Mouse (Mus musculus): ENCODE data around the gene Adh6a. TPM values are rescaled to one million over a fixed set of nuclear protein-coding genes. Genes with fewer than 3 reads are reported as not detected.

Gene Adh6a
- polyA plus RNA-seq (2015; fragmentation: Nextera tagmentation; extraction: Ambion mirVana), result not detected in 2 replicates

DNA sequence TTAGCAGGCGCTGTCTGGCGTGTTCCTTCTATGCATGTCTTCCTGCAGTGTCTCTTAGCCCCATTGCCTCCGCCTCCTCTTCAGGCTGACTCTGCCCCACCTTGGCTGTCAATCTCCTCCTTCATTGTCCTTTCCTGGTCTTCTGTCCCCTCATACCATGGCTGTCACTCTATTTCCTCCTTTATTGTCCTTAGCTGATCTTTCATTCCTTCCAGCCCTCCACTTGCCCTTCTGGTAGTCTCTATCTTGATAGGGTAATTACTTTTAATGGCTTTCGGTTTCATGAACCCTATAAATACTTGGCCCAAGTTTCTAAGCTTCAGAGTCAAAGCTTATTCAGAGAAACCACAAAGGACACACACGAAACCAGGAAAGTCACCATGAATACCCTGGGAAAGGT, at the start of gene Adh6a:
Gene Adh6a (plus strand): TSS at position 322 of the 400 bp plus-strand sequence.
- ATAC-seq (no peak), DNase-seq (no peak)
- no peak within 1 kb of the TSS for H3K27ac ChIP-seq (ENCODE audit: low read depth)
- H3K36me3 ChIP-seq (replicated peaks; ENCODE audit: insufficient read depth, low read length), result no peaks in the 10 kb centered on the region
- 71% methylated on average over 5 of the region's 5 CpGs for WGBS (ENCODE audit: insufficient replicate concordance)
- no peak within 1 kb of the TSS for H3K9ac ChIP-seq (replicated peaks)
- H3K4me1 ChIP-seq (ENCODE audit: insufficient read depth), result no peaks in the 10 kb centered on the region
- H3K4me3 ChIP-seq (ENCODE audit: low read depth, low read length), result no peak within 1 kb of the TSS
- H3K4me2 ChIP-seq (ENCODE audit: low read depth, low read length), result no peak within 1 kb of the TSS
- no peaks in the 10 kb centered on the region for H3K9me3 ChIP-seq (ENCODE audit: low read length)
- H3K27me3 ChIP-seq (ENCODE audit: insufficient read depth, low read length), result no peaks in the 10 kb centered on the region
- TF ChIP-seq CTCF (IDR thresholded peaks at IDR 0.05; ENCODE audit: low read depth) (no peak), EP300 (IDR thresholded peaks at IDR 0.05; ENCODE audit: low read depth) (no peak)

DNA sequence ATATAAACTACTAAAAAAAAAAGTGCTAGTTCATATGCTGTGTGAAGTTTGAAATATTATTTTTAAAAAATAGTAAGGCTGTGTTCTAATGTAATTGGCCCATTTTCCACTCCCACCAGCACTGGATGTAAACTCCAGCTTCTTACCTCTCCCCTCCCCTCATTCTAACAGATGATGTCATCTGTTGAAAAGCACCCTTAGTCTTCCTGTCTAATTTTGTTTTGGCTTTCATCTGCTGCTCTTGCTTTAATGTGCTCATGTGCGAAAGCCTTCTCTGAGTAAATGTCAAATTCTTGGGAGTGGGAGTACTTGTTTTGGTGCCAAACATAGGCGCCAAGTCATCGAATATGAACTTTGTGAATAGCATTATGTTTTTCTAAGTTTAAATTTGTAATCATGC, 48.4 kb upstream of the Adh6a start:
- no peak for ATAC-seq
- WGBS (ENCODE audit: insufficient replicate concordance), result 74% methylated on average over 3 of the region's 3 CpGs

DNA sequence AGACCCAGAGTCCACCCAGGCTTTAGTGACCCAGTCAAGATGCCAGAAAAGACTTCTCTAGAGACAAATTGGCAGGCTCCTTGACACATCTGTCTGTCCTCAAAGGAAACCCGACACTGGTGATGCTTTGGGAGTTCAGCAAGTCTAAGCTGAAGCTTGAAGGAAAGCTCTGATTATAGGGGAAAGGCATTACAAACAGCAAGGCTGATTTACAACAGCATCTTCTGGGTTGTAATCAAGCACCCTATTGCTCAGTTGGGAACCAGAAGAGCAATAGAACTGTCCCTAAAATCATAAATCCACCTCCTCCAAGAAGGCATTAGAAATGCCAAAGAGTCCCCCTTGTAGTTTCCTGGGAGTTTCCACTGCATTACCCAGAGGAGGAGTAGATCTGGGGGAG, 42.6 kb upstream of the Adh6a start:
- no peak for ATAC-seq
- DNase-seq, result no peak
- no peaks in the 10 kb centered on the region for H3K36me3 ChIP-seq (replicated peaks; ENCODE audit: insufficient read depth, low read length)
- no peaks in the 10 kb centered on the region for H3K4me1 ChIP-seq (ENCODE audit: insufficient read depth)
- H3K27me3 ChIP-seq (ENCODE audit: insufficient read depth, low read length), result no peaks in the 10 kb centered on the region
- H3K4me3 ChIP-seq (ENCODE audit: low read depth, low read length), result no peak overlapping the region
- no peak overlapping the region for H3K9ac ChIP-seq (replicated peaks)
- no peak overlapping the region for H3K4me2 ChIP-seq (ENCODE audit: low read depth, low read length)
- H3K9me3 ChIP-seq (ENCODE audit: low read length), result no peaks in the 10 kb centered on the region
- no peak overlapping the region for H3K27ac ChIP-seq (ENCODE audit: low read depth)
- TF ChIP-seq EP300 (IDR thresholded peaks at IDR 0.05; ENCODE audit: low read depth) (no peak), CTCF (IDR thresholded peaks at IDR 0.05; ENCODE audit: low read depth) (no peak)
- 17% methylated on average over 1 of the region's 1 CpGs for WGBS (ENCODE audit: insufficient replicate concordance)

More for the DNA sequence above, 48.4 kb upstream of the Adh6a start:
- H3K4me3 ChIP-seq (ENCODE audit: low read depth, low read length), result no peak overlapping the region
- no peak overlapping the region for H3K4me2 ChIP-seq (ENCODE audit: low read depth, low read length)
- no peak overlapping the region for H3K9ac ChIP-seq (replicated peaks)
- no peaks in the 10 kb centered on the region for H3K27me3 ChIP-seq (ENCODE audit: insufficient read depth, low read length)
- H3K36me3 ChIP-seq (replicated peaks; ENCODE audit: insufficient read depth, low read length), result no peaks in the 10 kb centered on the region
- H3K4me1 ChIP-seq (ENCODE audit: insufficient read depth), result 0 out of 2 replicates have a peak, but pooled peaks cover 2% of the 10 kb centered on the region
- no peak overlapping the region for H3K27ac ChIP-seq (ENCODE audit: low read depth)
- TF ChIP-seq CTCF (IDR thresholded peaks at IDR 0.05; ENCODE audit: low read depth) (no peak), EP300 (IDR thresholded peaks at IDR 0.05; ENCODE audit: low read depth) (no peak)
- H3K9me3 ChIP-seq (ENCODE audit: low read length), result no peaks in the 10 kb centered on the region
- DNase-seq, result no peak

DNA sequence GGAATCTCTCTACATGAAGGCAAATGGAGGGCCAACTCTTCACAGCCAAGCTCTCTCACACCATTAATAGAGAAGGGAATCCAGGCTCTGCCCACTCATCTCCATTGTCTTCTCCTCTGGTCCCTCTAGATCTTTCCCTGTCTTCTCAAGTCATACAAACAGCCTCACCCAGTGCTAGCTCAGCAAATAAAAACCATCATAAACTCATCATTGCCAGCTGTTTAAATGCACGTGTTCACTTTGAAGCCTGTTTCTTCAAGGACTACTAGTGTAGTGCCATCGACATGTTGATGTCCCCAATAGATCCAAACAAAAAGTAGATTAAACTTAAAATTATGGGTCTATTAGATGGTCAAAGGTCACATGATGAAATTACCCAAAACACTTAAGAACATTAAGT, 41.8 kb upstream of the Adh6a start:
- Histone ChIP-seq H3K4me2 (ENCODE audit: low read depth, low read length) (no peak overlapping the region), H3K9me3 (ENCODE audit: low read length) (no peaks in the 10 kb centered on the region), H3K4me1 (ENCODE audit: insufficient read depth) (no peaks in the 10 kb centered on the region), H3K27me3 (ENCODE audit: insufficient read depth, low read length) (no peaks in the 10 kb centered on the region), H3K9ac (replicated peaks) (no peak overlapping the region), H3K36me3 (replicated peaks; ENCODE audit: insufficient read depth, low read length) (no peaks in the 10 kb centered on the region), H3K4me3 (ENCODE audit: low read depth, low read length) (no peak overlapping the region), H3K27ac (ENCODE audit: low read depth) (no peak overlapping the region)
- DNase-seq (no peak), ATAC-seq (no peak)
- 68% methylated on average over 2 of the region's 2 CpGs for WGBS (ENCODE audit: insufficient replicate concordance)
- TF ChIP-seq EP300 (IDR thresholded peaks at IDR 0.05; ENCODE audit: low read depth) (no peak), CTCF (IDR thresholded peaks at IDR 0.05; ENCODE audit: low read depth) (no peak)

DNA sequence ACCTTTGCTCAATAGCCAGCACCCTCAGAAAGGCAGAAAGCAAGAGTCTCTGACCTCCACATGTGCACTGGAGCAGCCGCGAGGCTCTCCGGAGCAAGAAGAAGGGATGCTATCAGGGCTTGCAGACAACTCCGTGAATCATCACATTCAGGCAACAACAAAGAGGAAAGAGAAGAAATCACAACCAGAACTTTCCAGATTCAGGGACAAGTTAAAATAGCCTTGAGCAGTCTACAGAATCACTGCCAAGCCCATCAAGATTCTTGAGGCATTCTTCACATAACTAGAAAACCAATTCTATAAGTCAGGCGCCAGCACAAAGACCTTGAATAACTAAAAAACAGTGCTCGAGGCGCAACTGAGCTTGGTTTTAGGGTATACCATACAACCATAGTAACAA, 40.0 kb upstream of the Adh6a start:
- no peak for TF ChIP-seq CTCF (IDR thresholded peaks at IDR 0.05; ENCODE audit: low read depth)
- no peak for TF ChIP-seq EP300 (IDR thresholded peaks at IDR 0.05; ENCODE audit: low read depth)
- ATAC-seq, result no peak

DNA sequence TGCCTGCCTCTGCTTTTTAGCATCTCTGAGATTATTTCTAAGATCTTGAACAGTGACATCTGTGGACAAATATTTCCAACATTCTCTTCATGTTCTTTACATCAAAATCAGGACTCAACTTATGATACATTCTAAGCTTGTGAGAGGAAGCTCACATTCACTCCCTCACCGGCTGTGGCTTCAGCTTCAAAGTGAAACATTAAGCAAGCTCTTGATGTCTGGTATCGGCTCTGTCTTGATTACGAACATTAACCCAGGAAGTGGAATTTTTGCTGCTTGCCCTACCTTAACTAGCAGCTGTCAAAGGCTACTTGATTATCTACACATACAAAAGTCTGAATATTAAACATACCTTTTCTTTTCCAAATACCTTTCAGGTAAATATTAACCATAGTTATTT, 38.0 kb upstream of the Adh6a start:
- DNase-seq, result no peak

More for the DNA sequence above, 40.0 kb upstream of the Adh6a start:
- 78% methylated on average over 7 of the region's 7 CpGs for WGBS (ENCODE audit: insufficient replicate concordance)
- Histone ChIP-seq H3K36me3 (replicated peaks; ENCODE audit: insufficient read depth, low read length) (no peaks in the 10 kb centered on the region), H3K27me3 (ENCODE audit: insufficient read depth, low read length) (no peaks in the 10 kb centered on the region), H3K4me3 (ENCODE audit: low read depth, low read length) (no peak overlapping the region), H3K9me3 (ENCODE audit: low read length) (no peaks in the 10 kb centered on the region), H3K27ac (ENCODE audit: low read depth) (no peak overlapping the region), H3K4me2 (ENCODE audit: low read depth, low read length) (no peak overlapping the region), H3K9ac (replicated peaks) (no peak overlapping the region), H3K4me1 (ENCODE audit: insufficient read depth) (no peaks in the 10 kb centered on the region)
- no peak for DNase-seq

DNA sequence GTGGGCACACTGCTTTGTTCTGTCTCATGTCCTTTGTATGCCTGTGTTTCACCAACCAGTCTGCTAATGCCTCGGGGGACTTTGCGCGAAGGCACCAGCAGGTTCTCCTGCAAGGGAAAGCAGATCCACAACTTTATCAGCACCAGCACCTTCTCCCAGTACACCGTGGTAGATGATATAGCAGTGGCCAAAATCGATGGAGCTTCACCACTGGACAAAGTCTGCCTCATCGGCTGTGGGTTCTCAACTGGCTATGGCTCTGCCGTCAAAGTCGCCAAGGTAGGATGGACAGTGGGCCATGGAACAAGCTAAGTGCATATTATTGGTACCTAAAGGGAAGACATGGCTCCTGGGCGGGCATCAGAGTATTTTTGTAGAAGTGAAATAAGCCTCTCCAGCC, 30.5 kb upstream of the Adh6a start:
- H3K9me3 ChIP-seq (ENCODE audit: low read length), result no peaks in the 10 kb centered on the region
- TF ChIP-seq CTCF (IDR thresholded peaks at IDR 0.05; ENCODE audit: low read depth), result no peak
- H3K27ac ChIP-seq (ENCODE audit: low read depth), result no peak overlapping the region
- WGBS (ENCODE audit: insufficient replicate concordance), result 84% methylated on average over 9 of the region's 9 CpGs
- no peak overlapping the region for H3K4me3 ChIP-seq (ENCODE audit: low read depth, low read length)
- peaks cover 3% of the 10 kb centered on the region; the same call in 1 of the 2 replicates for H3K4me1 ChIP-seq (ENCODE audit: insufficient read depth)
- no peaks in the 10 kb centered on the region for H3K27me3 ChIP-seq (ENCODE audit: insufficient read depth, low read length)
- DNase-seq (no peak), ATAC-seq (no peak)
- H3K36me3 ChIP-seq (replicated peaks; ENCODE audit: insufficient read depth, low read length), result peaks cover 25% of the 10 kb centered on the region
- H3K9ac ChIP-seq (replicated peaks), result no peak overlapping the region
- no peak overlapping the region for H3K4me2 ChIP-seq (ENCODE audit: low read depth, low read length)

More for the DNA sequence above, 38.0 kb upstream of the Adh6a start:
- Histone ChIP-seq H3K4me2 (ENCODE audit: low read depth, low read length) (no peak overlapping the region), H3K9ac (replicated peaks) (no peak overlapping the region), H3K27ac (ENCODE audit: low read depth) (no peak overlapping the region), H3K27me3 (ENCODE audit: insufficient read depth, low read length) (no peaks in the 10 kb centered on the region), H3K9me3 (ENCODE audit: low read length) (no peaks in the 10 kb centered on the region), H3K4me1 (ENCODE audit: insufficient read depth) (no peaks in the 10 kb centered on the region), H3K4me3 (ENCODE audit: low read depth, low read length) (no peak overlapping the region), H3K36me3 (replicated peaks; ENCODE audit: insufficient read depth, low read length) (no peaks in the 10 kb centered on the region)
- TF ChIP-seq EP300 (IDR thresholded peaks at IDR 0.05; ENCODE audit: low read depth), result no peak
- TF ChIP-seq CTCF (IDR thresholded peaks at IDR 0.05; ENCODE audit: low read depth), result no peak
- 56% methylated on average over 3 of the region's 3 CpGs for WGBS (ENCODE audit: insufficient replicate concordance)
- no peak for ATAC-seq
